Comparison of ENCODE assay signal across 14 mouse cellular contexts in the genomic region with DNA sequence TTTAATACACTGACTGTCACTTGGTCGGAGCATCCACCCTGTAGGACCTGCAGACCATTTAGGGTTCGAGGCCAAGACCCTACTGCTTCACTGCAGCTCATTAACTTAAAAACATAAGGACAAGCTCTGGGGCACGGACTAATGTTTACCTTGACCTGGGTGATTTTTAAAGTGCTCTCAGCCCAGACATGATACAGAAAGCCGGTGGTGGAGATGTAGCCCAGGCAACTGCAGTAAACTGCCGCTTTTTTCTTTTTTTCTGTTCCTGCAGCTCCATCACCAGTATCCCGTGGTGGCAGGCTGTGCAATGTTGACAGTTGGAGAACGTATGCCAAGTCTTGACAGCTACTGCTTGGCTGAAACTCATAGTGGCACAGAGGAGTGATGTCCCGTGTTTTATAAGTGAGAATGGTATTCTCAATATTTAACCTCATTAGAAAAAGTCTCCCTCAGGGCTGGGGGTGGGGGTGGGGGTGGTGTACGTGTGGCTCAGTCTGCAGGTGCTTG. TPM values are rescaled to one million over a fixed set of nuclear protein-coding genes. Genes with fewer than 3 reads are reported as not detected.
A peak's percentile ranks its signal among the peaks of the same experiment; 100 is the strongest.
DNase-seq lines count a peak whose midpoint lies in the region; ATAC-seq and TF ChIP-seq lines count a peak whose summit lies in the region.
"Had no signal": no experiment of that assay in that cellular context is flagged by ENCODE, and none has a peak within 500 bp of the region (broad histone marks: within the 10 kb centered on the region; RNA-seq: fewer than 3 reads in every experiment).

No protein-coding gene starts in this region.

- ATAC-seq in hindbrain, embryonic 16.5 days = peak; percentile 62
- peak; percentile 25; the same call in 1 of the 2 replicates for ATAC-seq in stomach, embryonic 16.5 days (ENCODE audit: insufficient read depth, low FRiP score)
- no peak for ATAC-seq in stomach, postnatal 0 days (ENCODE audit: low FRiP score, low TSS enrichment)
- ATAC-seq in forebrain, postnatal 0 days = peak; percentile 85
- ATAC-seq: liver, postnatal 0 days had no signal

- no peaks in the 10 kb centered on the region for H3K4me1 ChIP-seq in hindbrain, embryonic 16.5 days (ENCODE audit: control insufficient read depth, insufficient read depth, low read depth, low read length)
- no peaks in the 10 kb centered on the region for H3K4me1 ChIP-seq in hindbrain, embryonic 10.5 days (replicated peaks)
- peaks cover 3% of the 10 kb centered on the region; the same call in 1 of the 2 replicates for H3K4me1 ChIP-seq in stomach, embryonic 16.5 days (ENCODE audit: control insufficient read depth, insufficient read depth, low read length)
- no peaks in the 10 kb centered on the region for H3K4me1 ChIP-seq in stomach, postnatal 0 days (replicated peaks; ENCODE audit: control insufficient read depth, insufficient read depth)
- H3K4me1 ChIP-seq in forebrain, postnatal 0 days (ENCODE audit: insufficient read depth) = no peaks in the 10 kb centered on the region

- no peaks in the 10 kb centered on the region for H3K9me3 ChIP-seq in hindbrain, embryonic 16.5 days (ENCODE audit: control insufficient read depth, low read length)
- no peaks in the 10 kb centered on the region for H3K9me3 ChIP-seq in hindbrain, embryonic 10.5 days
- H3K9me3 ChIP-seq in stomach, embryonic 16.5 days (replicated peaks; ENCODE audit: control insufficient read depth, low read length) = no peaks in the 10 kb centered on the region
- no peaks in the 10 kb centered on the region for H3K9me3 ChIP-seq in stomach, postnatal 0 days (ENCODE audit: control insufficient read depth, low read length)
- H3K9me3 ChIP-seq in forebrain, postnatal 0 days (ENCODE audit: low read length) = no peaks in the 10 kb centered on the region

- WGBS in hindbrain, embryonic 16.5 days = 49% methylated on average over 9 of the region's 9 CpGs
- 76% methylated on average over 9 of the region's 9 CpGs for WGBS in hindbrain, embryonic 10.5 days
- 33% methylated on average over 9 of the region's 9 CpGs for WGBS in stomach, embryonic 16.5 days
- 32% methylated on average over 9 of the region's 9 CpGs for WGBS in stomach, postnatal 0 days
- 46% methylated on average over 9 of the region's 9 CpGs for WGBS in forebrain, postnatal 0 days

- no peak for TF ChIP-seq CTCF in stomach, postnatal 0 days (IDR thresholded peaks at IDR 0.05; ENCODE audit: low read depth)
- no peak for TF ChIP-seq CTCF in forebrain, postnatal 0 days (IDR thresholded peaks at IDR 0.05; ENCODE audit: low read depth)

- H3K9ac ChIP-seq in hindbrain, embryonic 16.5 days (ENCODE audit: low read depth, low read length) = no peak overlapping the region
- no peak overlapping the region for H3K9ac ChIP-seq in stomach, embryonic 16.5 days (ENCODE audit: low read length)
- H3K9ac ChIP-seq in stomach, postnatal 0 days (ENCODE audit: low read length) = no peak overlapping the region
- H3K9ac ChIP-seq in forebrain, postnatal 0 days = no peak overlapping the region
- H3K9ac ChIP-seq: liver, postnatal 0 days had no signal

- H3K27me3 ChIP-seq in hindbrain, embryonic 16.5 days (replicated peaks; ENCODE audit: control insufficient read depth, insufficient read depth, low read length) = no peaks in the 10 kb centered on the region
- no peaks in the 10 kb centered on the region for H3K27me3 ChIP-seq in hindbrain, embryonic 10.5 days (ENCODE audit: insufficient read depth, poor library complexity, severe bottlenecking)
- H3K27me3 ChIP-seq in stomach, embryonic 16.5 days (ENCODE audit: control insufficient read depth, insufficient read depth, low read length) = no peaks in the 10 kb centered on the region
- no peaks in the 10 kb centered on the region for H3K27me3 ChIP-seq in stomach, postnatal 0 days (ENCODE audit: control insufficient read depth, insufficient read depth, low read length)
- H3K27me3 ChIP-seq in forebrain, postnatal 0 days (ENCODE audit: insufficient read depth, low read length) = no peaks in the 10 kb centered on the region

- DNase-seq in hindbrain, embryonic 10.5 days (ENCODE audit: low spot score) = no peak
- no peak for DNase-seq in stomach, postnatal 0 days (ENCODE audit: low spot score)
- peak; percentile 75 for DNase-seq in forebrain, postnatal 0 days
- no peak for DNase-seq in spleen, postnatal 4 days (ENCODE audit: low spot score in 2 of 2)
- DNase-seq in gastrocnemius, postnatal 25 days = no peak
- DNase-seq: adrenal gland, adult 2 months; kidney, adult 2 months; liver, postnatal 0 days had no signal

- H3K4me3 ChIP-seq in hindbrain, embryonic 16.5 days (ENCODE audit: low read length) = no peak overlapping the region
- H3K4me3 ChIP-seq in hindbrain, embryonic 10.5 days = no peak overlapping the region
- no peak overlapping the region for H3K4me3 ChIP-seq in stomach, embryonic 16.5 days (replicated peaks; ENCODE audit: low read length)
- H3K4me3 ChIP-seq in stomach, postnatal 0 days (ENCODE audit: low read depth, low read length) = no peak overlapping the region
- no peak overlapping the region for H3K4me3 ChIP-seq in forebrain, postnatal 0 days (ENCODE audit: low read depth, low read length)

- no peak overlapping the region for H3K27ac ChIP-seq in hindbrain, embryonic 16.5 days (ENCODE audit: low read depth, low read length)
- no peak overlapping the region for H3K27ac ChIP-seq in hindbrain, embryonic 10.5 days
- H3K27ac ChIP-seq in stomach, embryonic 16.5 days (ENCODE audit: low read length) = no peak overlapping the region
- H3K27ac ChIP-seq in stomach, postnatal 0 days (replicated peaks) = no peak overlapping the region
- no peak overlapping the region for H3K27ac ChIP-seq in forebrain, postnatal 0 days (ENCODE audit: low read depth, low read length)

- no peak overlapping the region for H3K4me2 ChIP-seq in hindbrain, embryonic 16.5 days (ENCODE audit: low read length)
- no peak overlapping the region for H3K4me2 ChIP-seq in stomach, embryonic 16.5 days (ENCODE audit: low read depth, low read length)
- H3K4me2 ChIP-seq in stomach, postnatal 0 days (replicated peaks; ENCODE audit: low read depth) = no peak overlapping the region
- H3K4me2 ChIP-seq in forebrain, postnatal 0 days (ENCODE audit: low read depth) = no peak overlapping the region

- TF ChIP-seq EP300 in stomach, postnatal 0 days (optimal IDR thresholded peaks at IDR 0.05) = no peak

- no peaks in the 10 kb centered on the region for H3K36me3 ChIP-seq in hindbrain, embryonic 16.5 days (ENCODE audit: control insufficient read depth, insufficient read depth, low read length)
- no peaks in the 10 kb centered on the region for H3K36me3 ChIP-seq in hindbrain, embryonic 10.5 days
- no peaks in the 10 kb centered on the region for H3K36me3 ChIP-seq in stomach, embryonic 16.5 days (ENCODE audit: control insufficient read depth, insufficient read depth, low read length)
- H3K36me3 ChIP-seq in stomach, postnatal 0 days (ENCODE audit: control insufficient read depth, insufficient read depth, low read length) = no peaks in the 10 kb centered on the region
- no peaks in the 10 kb centered on the region for H3K36me3 ChIP-seq in forebrain, postnatal 0 days (ENCODE audit: insufficient read depth)

RNA-seq across cellular contexts. Expression of gene Cfap221, which starts 39.3 kb away (rescaled TPM):
- 0.29 and 0.34 TPM in 2 replicates for polyA plus RNA-seq in hindbrain, embryonic 16.5 days (2015; fragmentation: Nextera tagmentation; extraction: Ambion mirVana)
- polyA plus RNA-seq in hindbrain, embryonic 10.5 days (2016; fragmentation: Nextera tagmentation; extraction: Ambion mirVana) = 0.37 and 0.52 TPM in 2 replicates
- 0.05 TPM in 1 of 2 replicates, not detected in the other for polyA plus RNA-seq in stomach, embryonic 16.5 days (2015; fragmentation: Nextera tagmentation; extraction: Ambion mirVana)
- polyA plus RNA-seq in stomach, postnatal 0 days (2015; fragmentation: Nextera tagmentation; extraction: Ambion mirVana) = 0.07 and 0.11 TPM in 2 replicates
- total RNA-seq in forebrain, postnatal 0 days (2014; rRNA removed) = 0.24 and 0.92 TPM in 2 replicates
- polyA plus RNA-seq in forebrain, postnatal 0 days (2015; fragmentation: Nextera tagmentation; extraction: Ambion mirVana) = 0.28 and 1.1 TPM in 2 replicates
- not detected for total RNA-seq in gastrocnemius, postnatal 25 days (2021)
- total RNA-seq: common myeloid progenitor, adult 5-6 weeks; heart, postnatal 10 days; megakaryocyte-erythroid progenitor cell, adult 5-6 weeks had no signal
- polyA plus RNA-seq: kidney, adult 2 months; liver, postnatal 0 days; neural tube, embryonic 11.5 days had no signal

RNA-seq across cellular contexts. Expression of gene Tmem177, which starts 44.8 kb away (rescaled TPM):
- 6.6 and 8.3 TPM in 2 replicates for polyA plus RNA-seq in hindbrain, embryonic 16.5 days (2015; fragmentation: Nextera tagmentation; extraction: Ambion mirVana)
- polyA plus RNA-seq in hindbrain, embryonic 10.5 days (2016; fragmentation: Nextera tagmentation; extraction: Ambion mirVana) = 11.9 and 12.8 TPM in 2 replicates
- 5.6 and 5.8 TPM in 2 replicates for polyA plus RNA-seq in stomach, embryonic 16.5 days (2015; fragmentation: Nextera tagmentation; extraction: Ambion mirVana)
- polyA plus RNA-seq in stomach, postnatal 0 days (2015; fragmentation: Nextera tagmentation; extraction: Ambion mirVana) = 4.2 TPM in 2 replicates
- 6.9 and 7.2 TPM in 2 replicates for total RNA-seq in forebrain, postnatal 0 days (2014; rRNA removed)
- 4.1 and 5.4 TPM in 2 replicates for polyA plus RNA-seq in forebrain, postnatal 0 days (2015; fragmentation: Nextera tagmentation; extraction: Ambion mirVana)
- 1 to 10 TPM; 5.1 TPM for total RNA-seq in gastrocnemius, postnatal 25 days (2021)

RNA-seq across cellular contexts. Expression of gene Sctr, which starts 48.9 kb away (rescaled TPM):
- 0.76 and 0.92 TPM in 2 replicates for polyA plus RNA-seq in hindbrain, embryonic 16.5 days (2015; fragmentation: Nextera tagmentation; extraction: Ambion mirVana)
- polyA plus RNA-seq in hindbrain, embryonic 10.5 days (2016; fragmentation: Nextera tagmentation; extraction: Ambion mirVana) = 0.30 and 0.61 TPM in 2 replicates
- 1.1 and 1.7 TPM in 2 replicates for polyA plus RNA-seq in stomach, embryonic 16.5 days (2015; fragmentation: Nextera tagmentation; extraction: Ambion mirVana)
- polyA plus RNA-seq in stomach, postnatal 0 days (2015; fragmentation: Nextera tagmentation; extraction: Ambion mirVana) = 3.0 and 4.6 TPM in 2 replicates
- total RNA-seq in forebrain, postnatal 0 days (2014; rRNA removed) = 0.92 and 1.1 TPM in 2 replicates
- polyA plus RNA-seq in forebrain, postnatal 0 days (2015; fragmentation: Nextera tagmentation; extraction: Ambion mirVana) = 0.31 and 1.1 TPM in 2 replicates
- 1 to 10 TPM; 3.0 to 3.8 TPM for total RNA-seq in gastrocnemius, postnatal 25 days (2021)
- total RNA-seq: common myeloid progenitor, adult 5-6 weeks; megakaryocyte-erythroid progenitor cell, adult 5-6 weeks had no signal
